Mouse (Mus musculus): ENCODE data around the gene Ranbp10.

GRCm38 (mm10) chr8:105788927-105789326 lies 38.2 kb downstream of the Ranbp10 start:
- TF ChIP-seq FLI1 (IDR thresholded peaks at IDR 0.05; ENCODE audit: low read length) = no peak
- no peak for TF ChIP-seq GATA1 (IDR thresholded peaks at IDR 0.05; ENCODE audit: borderline replicate concordance, low read length)
